Mouse (Mus musculus) G1E (cell line): ENCODE results near the gene Rhbg.

Experiments used
- CTCF ChIP-seq: IDR thresholded peaks from 2 replicates; pipeline ENCODE4 v1.5.1; 2012; ENCODE audit warnings: low read depth, low read length, inconsistent platforms, mixed read lengths
- GATA1 ChIP-seq: IDR thresholded peaks from 2 replicates; pipeline ENCODE4 v1.6.1; 2012; ENCODE audit warnings: borderline replicate concordance, low read length, inconsistent platforms, mixed read lengths
- GATA2 ChIP-seq: IDR thresholded peaks from 2 replicates; pipeline ENCODE4 v1.6.1; 2012; ENCODE audit warnings: low read depth, low read length, inconsistent platforms, borderline replicate concordance
- POLR2AphosphoS5 ChIP-seq: IDR thresholded peaks from 2 replicates; pipeline ENCODE4 v1.6.1; 2012; ENCODE audit warnings: low read depth, low read length, inconsistent platforms; ENCODE audit not compliant: insufficient replicate concordance
- TAL1 ChIP-seq: conservative IDR thresholded peaks from 2 replicates; pipeline ENCODE4 v1.6.1; 2012; ENCODE audit warnings: low read depth, low read length, inconsistent platforms, mixed read lengths

- TF ChIP-seq TAL1 (no peak), CTCF (no peak), POLR2AphosphoS5 (no peak), GATA1 (no peak), GATA2 (no peak)
Observed at GRCm38 (mm10) chr3:88221519-88222390, 32.8 kb downstream of the Rhbg start.
